ENCODE assay signal across 14 mouse cellular contexts in genomic region chr16:11385798-11386197, GRCm38 (mm10).
DNase-seq lines count a peak whose midpoint lies in the region; ATAC-seq and TF ChIP-seq lines count a peak whose summit lies in the region.
"Had no signal": no experiment of that assay in that cellular context is flagged by ENCODE, and none has a peak within 500 bp of the region (broad histone marks: within the 10 kb centered on the region; RNA-seq: fewer than 3 reads in every experiment).

No protein-coding gene starts in this region.

- WGBS in kidney, embryonic 16.5 days: 84% methylated on average over 5 of the region's 5 CpGs
- WGBS in forebrain, embryonic 15.5 days: 83% methylated on average over 5 of the region's 5 CpGs
- 91% methylated on average over 5 of the region's 5 CpGs for WGBS in embryonic facial prominence, embryonic 10.5 days
- 80% methylated on average over 5 of the region's 5 CpGs for WGBS in forebrain, postnatal 0 days

- dilution Hi-C loops in CH12.LX (cut with MboI; ENCODE audit: extremely low pct_ligation_motif_present, extremely low pct_unique_long_range_greater_than_20kb, low sequenced_read_pairs): no loop called here

- no peak for ATAC-seq in kidney, embryonic 16.5 days (ENCODE audit: low FRiP score, low TSS enrichment)
- ATAC-seq in common myeloid progenitor, adult 5-6 weeks (replicated peaks; ENCODE audit: low read depth, poor library complexity, severe bottlenecking): peak; percentile 88
- ATAC-seq in forebrain, embryonic 15.5 days (replicated peaks): no peak
- no peak for ATAC-seq in forebrain, postnatal 0 days

- no peaks in the 10 kb centered on the region for H3K4me1 ChIP-seq in kidney, embryonic 16.5 days (ENCODE audit: insufficient read depth, low read length)
- peaks cover 27 to 58% of the 10 kb centered on the region in 2 experiments for H3K4me1 ChIP-seq in CH12.LX (ENCODE audit: control insufficient read depth in 1 of 2, insufficient read depth in 2 of 2)
- H3K4me1 ChIP-seq in forebrain, embryonic 15.5 days: peaks cover 5% of the 10 kb centered on the region; the same call in 1 of the 2 replicates
- 0 out of 2 replicates have a peak, but pooled peaks cover 2% of the 10 kb centered on the region for H3K4me1 ChIP-seq in embryonic facial prominence, embryonic 10.5 days
- no peaks in the 10 kb centered on the region for H3K4me1 ChIP-seq in forebrain, postnatal 0 days (ENCODE audit: insufficient read depth)

- peak overlapping the region; percentile 27 for H3K27ac ChIP-seq in kidney, embryonic 16.5 days (ENCODE audit: low read length)
- no peak overlapping the region for H3K27ac ChIP-seq in CH12.LX (ENCODE audit: insufficient read depth, low read depth)
- no peak overlapping the region for H3K27ac ChIP-seq in forebrain, embryonic 15.5 days (replicated peaks)
- H3K27ac ChIP-seq in embryonic facial prominence, embryonic 10.5 days (replicated peaks): no peak overlapping the region
- no peak overlapping the region for H3K27ac ChIP-seq in forebrain, postnatal 0 days (ENCODE audit: low read depth, low read length)
- H3K27ac ChIP-seq: limb, embryonic 10.5 days; liver, embryonic 15.5 days had no signal

- no peak for DNase-seq in kidney, postnatal 25 days
- peak; percentile 94 for DNase-seq in CH12.LX (ENCODE audit: extremely low read depth)
- DNase-seq in skeletal muscle tissue, adult 2 months (ENCODE audit: low read depth, low spot score): peak; percentile 45
- DNase-seq in embryonic facial prominence, embryonic 10.5 days (ENCODE audit: low spot score): no peak
- no peak for DNase-seq in forebrain, postnatal 0 days
- DNase-seq: adrenal gland, postnatal 14 days; cerebellum, postnatal 25 days; heart, postnatal 4 days; right cerebral cortex, adult 18-20 months had no signal

- TF ChIP-seq RAD21 in CH12.LX (IDR thresholded peaks at IDR 0.05; ENCODE audit: low read depth, low read length): peak; percentile 8; the same call in 1 of the 2 replicates

- H3K79me2 ChIP-seq in CH12.LX (replicated peaks; ENCODE audit: control insufficient read depth, extremely low read depth, insufficient read depth, poor library complexity, severe bottlenecking): no peaks in the 10 kb centered on the region

- in situ Hi-C loops in CH12.LX (cut with MboI; ENCODE audit: low pct_ligation_motif_present, low pct_unique_long_range_greater_than_20kb, low sequenced_read_pairs): no loop called here

- no peaks in the 10 kb centered on the region for H3K9me3 ChIP-seq in kidney, embryonic 16.5 days (ENCODE audit: low read length)
- H3K9me3 ChIP-seq in CH12.LX (replicated peaks; ENCODE audit: low read length): no peaks in the 10 kb centered on the region
- no peaks in the 10 kb centered on the region for H3K9me3 ChIP-seq in forebrain, embryonic 15.5 days
- no peaks in the 10 kb centered on the region for H3K9me3 ChIP-seq in embryonic facial prominence, embryonic 10.5 days
- no peaks in the 10 kb centered on the region for H3K9me3 ChIP-seq in forebrain, postnatal 0 days (ENCODE audit: low read length)
- H3K9me3 ChIP-seq: limb, embryonic 10.5 days; liver, embryonic 15.5 days had no signal

- no peak for TF ChIP-seq POLR2A in CH12.LX (IDR thresholded peaks at IDR 0.05; ENCODE audit: low read depth, low read length)

- H3K4me3 ChIP-seq in kidney, embryonic 16.5 days (ENCODE audit: low read length): no peak overlapping the region
- H3K4me3 ChIP-seq in CH12.LX (replicated peaks in 1 of 3; ENCODE audit: low read depth in 2 of 3, low read length in 2 of 3, poor library complexity in 1 of 3): no peak overlapping the region
- no peak overlapping the region for H3K4me3 ChIP-seq in forebrain, embryonic 15.5 days
- no peak overlapping the region for H3K4me3 ChIP-seq in embryonic facial prominence, embryonic 10.5 days
- H3K4me3 ChIP-seq in forebrain, postnatal 0 days (ENCODE audit: low read depth, low read length): no peak overlapping the region
- H3K4me3 ChIP-seq: limb, embryonic 10.5 days; liver, embryonic 15.5 days had no signal

- H3K36me3 ChIP-seq in kidney, embryonic 16.5 days (ENCODE audit: insufficient read depth, low read length): no peaks in the 10 kb centered on the region
- no peaks in the 10 kb centered on the region for H3K36me3 ChIP-seq in CH12.LX (replicated peaks in 1 of 2; ENCODE audit: control insufficient read depth in 1 of 2, insufficient read depth in 1 of 2, low read length in 1 of 2)
- no peaks in the 10 kb centered on the region for H3K36me3 ChIP-seq in forebrain, embryonic 15.5 days
- no peaks in the 10 kb centered on the region for H3K36me3 ChIP-seq in embryonic facial prominence, embryonic 10.5 days (replicated peaks)
- H3K36me3 ChIP-seq in forebrain, postnatal 0 days (ENCODE audit: insufficient read depth): no peaks in the 10 kb centered on the region
- H3K36me3 ChIP-seq: limb, embryonic 10.5 days; liver, embryonic 15.5 days had no signal

- TF ChIP-seq CTCF in CH12.LX (conservative IDR thresholded peaks at IDR 0.05 in 1 of 2, IDR thresholded peaks at IDR 0.05 in 1 of 2; ENCODE audit: low read depth in 2 of 2, low read length in 2 of 2): no peak
- no peak for TF ChIP-seq CTCF in forebrain, postnatal 0 days (IDR thresholded peaks at IDR 0.05; ENCODE audit: low read depth)

- H3K4me2 ChIP-seq in kidney, embryonic 16.5 days (replicated peaks; ENCODE audit: low read depth, low read length): no peak overlapping the region
- H3K4me2 ChIP-seq in CH12.LX (ENCODE audit: insufficient read depth, low read depth, poor library complexity, severe bottlenecking): peak overlapping the region; percentile 84
- H3K4me2 ChIP-seq in forebrain, embryonic 15.5 days (replicated peaks): no peak overlapping the region
- no peak overlapping the region for H3K4me2 ChIP-seq in forebrain, postnatal 0 days (ENCODE audit: low read depth)
- H3K4me2 ChIP-seq: liver, embryonic 15.5 days had no signal

- no peak overlapping the region for H3K9ac ChIP-seq in kidney, embryonic 16.5 days (replicated peaks; ENCODE audit: low read length)
- H3K9ac ChIP-seq in CH12.LX (ENCODE audit: insufficient read depth, low read depth): no peak overlapping the region
- no peak overlapping the region for H3K9ac ChIP-seq in forebrain, embryonic 15.5 days (replicated peaks)
- H3K9ac ChIP-seq in forebrain, postnatal 0 days: no peak overlapping the region
- H3K9ac ChIP-seq: liver, embryonic 15.5 days had no signal

- TF ChIP-seq EP300 in CH12.LX (IDR thresholded peaks at IDR 0.05; ENCODE audit: low read length): peak; percentile 100

- H3K27me3 ChIP-seq in kidney, embryonic 16.5 days (ENCODE audit: insufficient read depth, low read length): no peaks in the 10 kb centered on the region
- no peaks in the 10 kb centered on the region for H3K27me3 ChIP-seq in CH12.LX (replicated peaks)
- H3K27me3 ChIP-seq in forebrain, embryonic 15.5 days: no peaks in the 10 kb centered on the region
- no peaks in the 10 kb centered on the region for H3K27me3 ChIP-seq in embryonic facial prominence, embryonic 10.5 days (replicated peaks; ENCODE audit: low read depth, poor library complexity, severe bottlenecking)
- no peaks in the 10 kb centered on the region for H3K27me3 ChIP-seq in forebrain, postnatal 0 days (ENCODE audit: insufficient read depth, low read length)
- H3K27me3 ChIP-seq: liver, embryonic 15.5 days had no signal

TF ChIP-seq in CH12.LX, 34 proteins besides CTCF, POLR2A, EP300 and RAD21 (continues in another document):
- peak; percentile 51; the same call in 1 of the 2 replicates for TF ChIP-seq ZNF384 (IDR thresholded peaks at IDR 0.05; ENCODE audit: low read depth, low read length)
- TF ChIP-seq ELF1 (IDR thresholded peaks at IDR 0.05; ENCODE audit: low read depth, low read length): peak; percentile 75
- peak; percentile 47; the same call in 1 of the 2 replicates for TF ChIP-seq NELFE (IDR thresholded peaks at IDR 0.05; ENCODE audit: low read depth, low read length)
- TF ChIP-seq BHLHE40 (IDR thresholded peaks at IDR 0.05; ENCODE audit: low read depth, low read length): peak; percentile 100
- 0 out of 2 replicates have a peak, but pooled peaks have one; percentile 16 for TF ChIP-seq SMC3 (IDR thresholded peaks at IDR 0.05; ENCODE audit: low read depth, low read length)
- TF ChIP-seq MEF2A (IDR thresholded peaks at IDR 0.05; ENCODE audit: borderline replicate concordance, low read depth, low read length): peak; percentile 93
- no peak for TF ChIP-seq PAX5 (IDR thresholded peaks at IDR 0.05; ENCODE audit: low read length)
- TF ChIP-seq MXI1 (IDR thresholded peaks at IDR 0.05; ENCODE audit: low read depth, low read length): peak; percentile 96
- peak; percentile 94 for TF ChIP-seq SIN3A (IDR thresholded peaks at IDR 0.05; ENCODE audit: low read length)
- no peak for TF ChIP-seq GABPA (IDR thresholded peaks at IDR 0.05; ENCODE audit: insufficient replicate concordance, low read depth, low read length)
- peak; percentile 100 for TF ChIP-seq IRF4 (IDR thresholded peaks at IDR 0.05; ENCODE audit: low read depth, low read length)
- TF ChIP-seq E2F4 (IDR thresholded peaks at IDR 0.05; ENCODE audit: insufficient replicate concordance, low read depth, low read length): 0 out of 2 replicates have a peak, but pooled peaks have one; percentile 50
- no peak for TF ChIP-seq USF2 (conservative IDR thresholded peaks at IDR 0.05; ENCODE audit: low read depth, low read length)
- TF ChIP-seq NRF1 (IDR thresholded peaks at IDR 0.05; ENCODE audit: low read depth, low read length): no peak
- TF ChIP-seq CHD1 (IDR thresholded peaks at IDR 0.05; ENCODE audit: low read depth, low read length): 0 out of 2 replicates have a peak, but pooled peaks have one; percentile 86
- TF ChIP-seq TBP (conservative IDR thresholded peaks at IDR 0.05; ENCODE audit: low read depth, low read length): 0 out of 2 replicates have a peak, but pooled peaks have one; percentile 53
- TF ChIP-seq KAT2A (IDR thresholded peaks at IDR 0.05; ENCODE audit: insufficient replicate concordance, low read length): no peak
- TF ChIP-seq ZMIZ1 (IDR thresholded peaks at IDR 0.05; ENCODE audit: low read depth, low read length): peak; percentile 53
- peak; percentile 97 for TF ChIP-seq TCF12 (IDR thresholded peaks at IDR 0.05; ENCODE audit: low read depth, low read length)
- peak; percentile 43; the same call in 1 of the 2 replicates for TF ChIP-seq HCFC1 (IDR thresholded peaks at IDR 0.05; ENCODE audit: low read depth, low read length)
- peak; percentile 96 for TF ChIP-seq MAX (IDR thresholded peaks at IDR 0.05; ENCODE audit: low read length)
- TF ChIP-seq ZKSCAN1 (IDR thresholded peaks at IDR 0.05; ENCODE audit: borderline replicate concordance, low read depth, low read length): no peak; the same call in 1 of the 2 replicates
- peak; percentile 66 for TF ChIP-seq JUND (conservative IDR thresholded peaks at IDR 0.05; ENCODE audit: low read depth, low read length)
- TF ChIP-seq USF1 (IDR thresholded peaks at IDR 0.05; ENCODE audit: low read depth, low read length): no peak
- TF ChIP-seq ETS1 (conservative IDR thresholded peaks at IDR 0.05; ENCODE audit: low read depth, low read length): peak; percentile 98
- TF ChIP-seq RCOR1 (conservative IDR thresholded peaks at IDR 0.05; ENCODE audit: low read depth, low read length): peak; percentile 100
- peak; percentile 93 for TF ChIP-seq MAFK (IDR thresholded peaks at IDR 0.05; ENCODE audit: insufficient replicate concordance, low read length)

Comparison
In these comparisons a context has a peak if more than half of its experiments do, and no peak if none do; other contexts are left out.
1. DNase-seq: peak in CH12.LX (single experiment) and skeletal muscle tissue, adult 2 months (single experiment); none in kidney, postnatal 25 days (0 of 2), embryonic facial prominence, embryonic 10.5 days (single experiment) and forebrain, postnatal 0 days (single experiment).